Mouse (Mus musculus): ENCODE data around the gene Rgl1.
A peak's percentile ranks its signal among the peaks of the same experiment; 100 is the strongest.
"Not testable (repeated sequence)": the region's sequence is repeated elsewhere in the genome, so short reads cannot be mapped to it uniquely, and the experiment has no call there.

The Rgl1 gene

GRCm38 (mm10) chr1:152659961-152660360 lies 106.2 kb downstream of the Rgl1 start:
- DNase-seq (ENCODE audit: low spot score in 2 of 2), result no peak

DNA sequence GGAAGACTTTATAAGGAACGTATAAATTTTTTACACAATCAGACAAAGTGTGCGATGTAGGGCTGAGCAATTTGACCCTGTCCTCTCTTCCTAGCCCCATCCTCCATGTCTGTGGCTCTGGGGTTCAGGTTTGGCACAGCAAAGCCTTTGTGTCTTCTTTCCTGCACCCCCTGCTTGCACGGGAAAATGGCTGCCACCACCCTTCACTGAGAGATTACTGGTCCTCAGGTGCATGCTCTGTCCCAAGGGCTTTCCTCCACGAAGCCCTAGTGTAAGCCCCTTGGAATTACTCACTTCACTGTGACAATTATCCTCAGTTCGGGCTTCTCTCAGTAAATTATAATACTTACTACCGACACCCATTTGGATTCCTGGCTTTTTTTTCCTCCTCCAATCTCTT lies 109.5 kb downstream of the Rgl1 start:
- no peak for DNase-seq (ENCODE audit: low spot score in 2 of 2)

- DNase-seq (ENCODE audit: low spot score in 2 of 2), result no peak
These were observed 111.3 kb downstream of the Rgl1 start for GRCm38 (mm10) chr1:152654851-152655250.

DNA sequence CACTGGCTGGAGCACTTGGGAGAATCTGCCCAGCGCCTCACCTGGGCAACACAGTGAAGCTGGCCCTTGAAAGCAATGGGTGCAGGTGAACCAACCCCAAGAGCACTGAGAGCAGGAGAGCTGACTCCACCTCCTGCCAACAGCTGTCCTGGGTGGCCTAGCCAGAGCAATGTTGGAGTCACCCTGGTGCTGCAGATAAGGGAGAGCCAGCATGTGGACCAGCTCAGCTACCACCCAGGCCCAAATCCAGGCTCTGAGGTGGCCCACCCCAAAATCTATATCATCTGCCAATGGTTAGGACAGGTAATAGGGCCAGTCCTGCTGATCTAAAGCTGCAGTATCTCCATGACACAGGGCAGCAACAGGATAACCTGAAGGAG lies 114.7 kb downstream of the Rgl1 start:
- no peak for DNase-seq (ENCODE audit: low spot score in 2 of 2)

- DNase-seq (ENCODE audit: low spot score in 2 of 2), result no peak
These were observed 115.2 kb downstream of the Rgl1 start for GRCm38 (mm10) chr1:152650856-152651494.

GRCm38 (mm10) chr1:152648052-152648451 lies 118.1 kb downstream of the Rgl1 start:
- DNase-seq (ENCODE audit: low spot score in 2 of 2), result no peak

DNA sequence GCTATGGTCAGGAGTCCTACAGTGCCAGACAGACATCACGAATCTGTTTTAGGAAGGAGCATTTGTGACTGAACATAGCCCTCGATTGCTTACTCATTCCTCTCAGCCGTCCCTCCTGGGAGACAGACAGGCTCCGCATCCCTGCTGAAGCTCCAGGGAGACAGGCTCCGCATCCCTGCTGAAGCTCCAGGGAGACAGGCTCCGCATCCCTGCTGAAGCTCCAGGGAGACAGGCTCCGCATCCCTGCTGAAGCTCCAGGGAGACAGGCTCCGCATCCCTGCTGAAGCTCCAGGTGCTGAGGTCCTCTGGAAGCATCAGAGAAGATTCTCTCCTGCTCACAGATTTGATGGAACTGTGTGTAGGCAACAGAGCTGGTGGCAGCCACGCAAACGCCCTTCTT lies 123.9 kb downstream of the Rgl1 start:
- not testable (repeated sequence) for DNase-seq (ENCODE audit: low spot score in 2 of 2)

DNA sequence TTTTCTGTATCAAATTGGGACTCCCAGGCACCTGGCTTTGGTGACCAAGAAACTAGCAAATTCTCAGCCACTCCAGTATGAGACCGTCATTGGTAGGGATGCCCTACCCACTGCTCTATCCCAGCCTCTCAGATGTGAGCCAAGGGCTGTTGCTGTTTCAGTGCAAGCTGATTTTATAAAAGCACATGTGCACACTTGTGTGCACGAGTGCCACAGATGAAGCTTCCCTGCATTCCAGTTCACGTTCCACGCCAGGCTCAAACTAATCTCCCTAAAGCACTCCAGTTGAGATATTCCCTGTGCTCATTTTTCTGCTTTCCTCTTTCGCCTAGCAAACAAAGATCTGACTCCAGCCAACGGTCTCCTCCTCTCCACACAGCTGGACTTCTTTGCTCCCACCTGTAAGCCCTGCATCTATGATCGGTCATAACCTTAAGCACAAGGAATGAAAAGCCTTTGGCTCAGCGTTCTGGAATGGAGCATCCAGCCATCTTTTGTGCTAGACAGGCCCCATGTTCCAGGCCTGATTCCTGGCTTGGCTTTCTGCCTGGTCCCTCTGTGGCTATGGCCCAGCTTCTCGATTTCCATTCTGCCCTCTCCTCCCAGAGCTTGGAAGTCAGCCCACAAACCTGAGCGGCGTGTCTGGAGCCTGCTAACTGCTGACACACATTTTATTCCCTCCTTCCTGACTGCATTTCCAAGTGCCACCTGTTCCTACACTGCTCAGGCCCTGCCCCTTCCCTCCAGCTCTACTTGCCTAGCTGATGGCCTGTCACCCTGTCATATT lies 125.8 kb downstream of the Rgl1 start:
- DNase-seq (ENCODE audit: low spot score in 2 of 2), result no peak

GRCm38 (mm10) chr1:152639344-152639743 lies 126.8 kb downstream of the Rgl1 start:
- DNase-seq (ENCODE audit: low spot score in 2 of 2), result no peak

DNA sequence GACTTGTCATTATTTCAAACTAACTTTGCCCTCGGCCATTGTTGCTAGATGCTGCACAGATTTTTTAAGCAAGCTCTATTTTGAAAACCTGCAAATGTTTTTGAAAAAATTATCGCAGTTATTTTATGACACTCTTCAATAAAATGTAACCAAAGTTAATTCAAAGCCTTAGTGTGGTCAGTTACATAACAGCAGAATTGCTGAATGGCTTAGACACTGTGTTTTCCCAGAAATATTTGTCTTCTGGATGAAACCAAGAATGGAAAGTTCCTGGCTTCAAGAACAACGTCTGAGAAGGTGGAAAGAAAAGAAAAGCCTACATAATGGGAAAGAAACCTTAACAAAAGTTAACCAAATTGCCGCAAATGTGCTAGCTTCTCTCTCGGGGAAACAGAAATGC lies 131.5 kb downstream of the Rgl1 start:
- no peak for DNase-seq (ENCODE audit: low spot score in 2 of 2)

- no peak for DNase-seq (ENCODE audit: low spot score in 2 of 2)
These were observed 136.4 kb downstream of the Rgl1 start for GRCm38 (mm10) chr1:152629780-152630179.

DNA sequence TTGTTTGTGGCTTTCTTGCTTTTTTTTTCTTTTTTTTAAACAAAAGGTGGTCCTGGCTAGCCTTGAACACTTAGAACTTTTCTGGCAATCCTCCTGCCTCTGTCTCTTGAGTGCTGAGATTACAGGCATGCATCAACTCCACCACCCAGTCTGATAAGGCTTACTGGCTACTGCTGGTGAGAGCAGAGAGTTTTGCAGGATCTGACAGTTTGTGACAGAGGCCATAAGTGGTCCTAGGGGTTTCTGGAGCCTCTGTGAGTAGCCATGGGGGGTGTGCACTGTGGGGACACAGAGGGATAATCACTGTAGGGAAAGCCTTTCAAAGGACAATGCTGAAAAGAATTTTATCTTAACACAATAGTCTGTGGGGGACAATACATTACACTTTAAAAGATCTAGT lies 140.5 kb downstream of the Rgl1 start:
- no peak for DNase-seq (ENCODE audit: low spot score in 2 of 2)

DNA sequence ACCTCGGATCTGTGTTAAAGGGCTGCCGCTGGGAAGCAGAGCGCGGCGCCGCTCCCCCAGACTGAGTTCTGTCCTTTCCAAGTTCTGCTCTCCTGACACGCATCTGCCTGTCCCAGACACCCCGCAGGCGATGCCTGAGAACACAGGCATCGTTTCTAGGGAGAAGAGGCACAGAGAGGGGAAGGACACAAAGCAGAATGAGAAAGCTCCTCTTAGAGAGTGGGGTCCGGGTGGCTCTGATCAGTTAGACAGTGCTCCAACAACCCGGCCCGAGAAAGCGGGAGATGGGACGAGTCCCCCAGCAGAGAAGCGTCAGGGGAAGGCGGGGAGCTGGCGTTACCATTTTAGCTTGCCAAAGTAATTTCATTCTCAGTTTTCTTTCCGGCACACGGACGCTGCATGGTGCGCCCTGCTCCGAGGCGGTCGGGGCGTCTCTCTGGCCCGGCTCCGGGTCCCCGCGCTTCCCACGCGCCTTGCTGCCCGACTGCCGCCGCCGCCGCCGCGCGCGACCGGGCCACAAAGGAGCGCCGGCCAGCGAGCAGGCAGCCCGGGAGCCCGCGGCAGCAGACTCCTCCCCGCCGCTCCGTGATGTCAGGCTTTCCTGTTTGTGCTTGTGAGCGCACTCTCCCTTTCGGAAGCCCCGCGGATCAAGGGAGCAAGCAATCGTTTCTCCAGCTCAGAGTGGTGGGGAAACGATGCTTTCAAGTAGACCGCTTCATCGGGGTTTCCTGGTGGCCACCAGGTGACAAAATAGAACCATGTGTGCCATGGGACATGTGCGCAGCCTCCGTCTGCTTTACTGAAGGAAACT lies 141.3 kb downstream of the Rgl1 start:
- DNase-seq (ENCODE audit: low spot score in 2 of 2), result peak in 1 of 2 experiments; percentile 62

GRCm38 (mm10) chr1:152623375-152624270 lies 142.5 kb downstream of the Rgl1 start:
- no peak for DNase-seq (ENCODE audit: low spot score in 2 of 2)

- no peak for DNase-seq (ENCODE audit: low spot score in 2 of 2)
These were observed 143.4 kb downstream of the Rgl1 start for GRCm38 (mm10) chr1:152622765-152623211.

- DNase-seq (ENCODE audit: low spot score in 2 of 2), result no peak
These were observed 144.5 kb downstream of the Rgl1 start for GRCm38 (mm10) chr1:152621624-152622023.

GRCm38 (mm10) chr1:152619396-152619795 lies 146.8 kb downstream of the Rgl1 start:
- no peak for DNase-seq (ENCODE audit: low spot score in 2 of 2)

DNA sequence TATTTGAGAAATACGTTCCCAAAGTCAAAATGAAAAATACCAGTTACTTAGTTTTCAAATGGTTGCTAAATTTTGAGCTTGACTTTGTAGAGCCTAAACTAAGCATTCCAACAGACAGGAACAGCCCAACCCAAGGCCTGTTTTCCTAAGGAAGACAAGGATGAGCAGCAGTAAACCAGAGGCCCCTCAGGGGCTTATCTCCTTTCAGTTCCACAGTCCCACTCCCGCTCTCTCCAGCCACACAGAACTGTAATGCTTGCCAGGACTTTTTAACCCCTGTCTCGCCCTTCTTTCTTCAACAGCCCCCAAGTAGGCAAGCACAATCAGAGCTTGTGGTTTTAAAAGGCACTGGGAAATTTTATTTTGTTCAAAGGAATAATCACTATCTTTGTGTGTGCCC lies 147.3 kb downstream of the Rgl1 start:
- no peak for DNase-seq (ENCODE audit: low spot score in 2 of 2)

- peak in 1 of 2 experiments; percentile 62 for DNase-seq (ENCODE audit: low spot score in 2 of 2)
These were observed 147.8 kb downstream of the Rgl1 start for GRCm38 (mm10) chr1:152618381-152618780.

- DNase-seq (ENCODE audit: low spot score in 2 of 2), result no peak
These were observed 148.3 kb downstream of the Rgl1 start for GRCm38 (mm10) chr1:152617745-152618342.

DNA sequence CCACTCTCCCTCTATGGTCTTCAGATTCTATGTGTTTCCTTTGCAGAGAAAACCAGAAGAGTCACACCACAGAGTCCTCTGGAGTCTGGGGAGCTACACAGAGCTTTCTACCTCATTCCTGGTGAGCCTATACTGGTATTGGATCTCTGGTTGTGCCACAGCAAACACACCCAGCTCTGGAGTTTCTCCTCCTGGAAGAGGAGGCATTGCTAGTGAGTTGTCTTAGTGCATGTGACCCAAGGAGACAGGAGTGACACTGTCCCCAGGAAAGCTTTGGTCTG lies 149.4 kb downstream of the Rgl1 start:
- no peak for DNase-seq (ENCODE audit: low spot score in 2 of 2)

All from spleen, postnatal 10 days (tissue).